In the genomic region with DNA sequence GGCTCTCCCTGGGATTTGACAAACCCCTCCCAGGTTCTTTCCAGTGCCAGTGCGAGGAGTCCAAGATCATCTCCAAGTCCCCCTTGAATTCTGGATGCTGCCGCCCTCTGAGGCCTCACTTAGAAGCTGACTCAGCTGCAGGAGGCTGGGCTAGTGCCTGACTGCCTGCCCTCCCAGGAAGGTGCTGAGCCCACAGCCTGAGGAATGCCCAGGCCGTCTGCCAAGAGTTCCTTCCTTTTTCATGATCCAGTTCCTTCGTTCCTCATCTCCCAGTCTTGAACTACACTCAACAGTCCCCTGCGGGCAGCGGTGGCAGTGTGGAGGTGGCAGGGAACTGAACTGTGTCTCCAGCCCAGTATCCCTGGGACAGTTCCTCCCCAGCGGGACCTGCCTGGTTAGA, we compare ENCODE assay signal across 9 mouse cellular contexts. TPM values are rescaled to one million over a fixed set of nuclear protein-coding genes. Genes with fewer than 3 reads are reported as not detected.
A peak's percentile ranks its signal among the peaks of the same experiment; 100 is the strongest.
DNase-seq lines count a peak whose midpoint lies in the region; ATAC-seq and TF ChIP-seq lines count a peak whose summit lies in the region.
"Had no signal": no experiment of that assay in that cellular context is flagged by ENCODE, and none has a peak within 500 bp of the region (broad histone marks: within the 10 kb centered on the region; RNA-seq: fewer than 3 reads in every experiment).

No protein-coding gene starts in this region.

- no peaks in the 10 kb centered on the region for H3K79me2 ChIP-seq in myocyte (ENCODE audit: control insufficient read depth, insufficient read depth)

- TF ChIP-seq POLR2A in myocyte (IDR thresholded peaks at IDR 0.05; ENCODE audit: insufficient read length, low read depth): peak; percentile 49

- no peaks in the 10 kb centered on the region for H3K9me3 ChIP-seq in intestine, embryonic 16.5 days (ENCODE audit: control insufficient read depth, low read length)
- no peaks in the 10 kb centered on the region for H3K9me3 ChIP-seq in intestine, postnatal 0 days (ENCODE audit: control insufficient read depth)
- H3K9me3 ChIP-seq: neural tube, embryonic 13.5 days had no signal

- 53% methylated on average over 7 of the region's 7 CpGs for WGBS in intestine, embryonic 16.5 days
- WGBS in intestine, postnatal 0 days: 69% methylated on average over 7 of the region's 7 CpGs

- H3K36me3 ChIP-seq in intestine, embryonic 16.5 days (ENCODE audit: control insufficient read depth, insufficient read depth, low read length): no peaks in the 10 kb centered on the region
- H3K36me3 ChIP-seq in intestine, postnatal 0 days (ENCODE audit: control insufficient read depth, insufficient read depth): no peaks in the 10 kb centered on the region
- no peaks in the 10 kb centered on the region for H3K36me3 ChIP-seq in myocyte (ENCODE audit: control insufficient read depth, insufficient read depth)
- H3K36me3 ChIP-seq: neural tube, embryonic 13.5 days had no signal

- no peak overlapping the region for H3K27ac ChIP-seq in intestine, embryonic 16.5 days (ENCODE audit: low read length)
- H3K27ac ChIP-seq in intestine, postnatal 0 days (ENCODE audit: low read depth, low read length): no peak overlapping the region
- H3K27ac ChIP-seq: neural tube, embryonic 13.5 days had no signal

- H3ac ChIP-seq in myocyte (ENCODE audit: control insufficient read depth, insufficient read length): no peak overlapping the region

- DNase-seq in adrenal gland, postnatal 10 days: peak; percentile 81
- DNase-seq in gastrocnemius, postnatal 10 days: peak; percentile 66
- peak; percentile 96 for DNase-seq in kidney, adult 9 months
- DNase-seq in embryo, embryonic 10 days (ENCODE audit: low spot score): no peak
- no peak for DNase-seq in thymus, adult 18-20 months

- no peak overlapping the region for H3K4me3 ChIP-seq in intestine, embryonic 16.5 days (ENCODE audit: low read length)
- no peak overlapping the region for H3K4me3 ChIP-seq in intestine, postnatal 0 days (ENCODE audit: low read depth, low read length)
- peak overlapping the region; percentile 18 for H3K4me3 ChIP-seq in myocyte
- H3K4me3 ChIP-seq: neural tube, embryonic 13.5 days had no signal

- no peak overlapping the region for H3K4me2 ChIP-seq in intestine, embryonic 16.5 days (ENCODE audit: low read depth, low read length)
- H3K4me2 ChIP-seq in intestine, postnatal 0 days (replicated peaks; ENCODE audit: low read depth): no peak overlapping the region
- H3K4me2 ChIP-seq in myocyte (ENCODE audit: low read depth): peak overlapping the region; percentile 95
- H3K4me2 ChIP-seq: neural tube, embryonic 13.5 days had no signal

- no peak for TF ChIP-seq CTCF in intestine, postnatal 0 days (IDR thresholded peaks at IDR 0.05; ENCODE audit: low read depth)

- no peaks in the 10 kb centered on the region for H3K27me3 ChIP-seq in intestine, embryonic 16.5 days (replicated peaks; ENCODE audit: control insufficient read depth, insufficient read depth, low read length)
- no peaks in the 10 kb centered on the region for H3K27me3 ChIP-seq in intestine, postnatal 0 days (replicated peaks; ENCODE audit: control insufficient read depth, insufficient read depth, low read length)
- H3K27me3 ChIP-seq in myocyte (ENCODE audit: control insufficient read depth, insufficient read depth, insufficient read length): no peaks in the 10 kb centered on the region
- H3K27me3 ChIP-seq: neural tube, embryonic 13.5 days had no signal

- 0 out of 2 replicates have a peak, but pooled peaks have one; percentile 12 for ATAC-seq in intestine, embryonic 16.5 days
- ATAC-seq in intestine, postnatal 0 days: no peak

- 0 out of 2 replicates have a peak overlapping the region, but pooled peaks have one; percentile 23 for H3K9ac ChIP-seq in intestine, embryonic 16.5 days (ENCODE audit: low read depth, low read length)
- no peak overlapping the region for H3K9ac ChIP-seq in intestine, postnatal 0 days (ENCODE audit: low read depth, low read length)
- H3K9ac ChIP-seq: neural tube, embryonic 13.5 days had no signal

- peaks cover 15% of the 10 kb centered on the region for H3K4me1 ChIP-seq in intestine, embryonic 16.5 days (ENCODE audit: control insufficient read depth, insufficient read depth, low read length)
- H3K4me1 ChIP-seq in intestine, postnatal 0 days (replicated peaks; ENCODE audit: control insufficient read depth, insufficient read depth, low read length): peaks cover 8% of the 10 kb centered on the region; the same call in 1 of the 2 replicates

TF ChIP-seq in myocyte, 11 proteins besides CTCF, POLR2A, EP300 and RAD21:
- TF ChIP-seq MYOG (IDR thresholded peaks at IDR 0.05; ENCODE audit: control insufficient read depth in 1 of 3, insufficient read depth in 1 of 3, insufficient read length in 2 of 3, low read depth in 2 of 3): peak in 1 of 3 experiments; percentile 41
- no peak for TF ChIP-seq POLR2AphosphoS2 (IDR thresholded peaks at IDR 0.05; ENCODE audit: insufficient read length, low read depth)

RNA-seq across cellular contexts. Expression of gene Ccnl1, which starts 30.4 kb away (rescaled TPM):
- 81.6 and 82.4 TPM in 2 replicates for polyA plus RNA-seq in intestine, embryonic 16.5 days (2015; fragmentation: Nextera tagmentation; extraction: Ambion mirVana)
- 47.6 and 52.8 TPM in 2 replicates for polyA plus RNA-seq in intestine, postnatal 0 days (2015; fragmentation: Nextera tagmentation; extraction: Ambion mirVana)
- total RNA-seq in adrenal gland, postnatal 10 days (2021): 10 to 100 TPM; 91.1 to 99.3 TPM
- 10 to 100 TPM; 22.7 to 36.5 TPM for total RNA-seq in gastrocnemius, postnatal 10 days (2021)
- polyA plus RNA-seq in myocyte (2012; fragmentation: generic; extraction: Trizol): 12.8 TPM

Comparison
In these comparisons a context has a peak if more than half of its experiments do, and no peak if none do; other contexts are left out.
1. DNase-seq: peak in adrenal gland, postnatal 10 days (single experiment), gastrocnemius, postnatal 10 days (single experiment) and kidney, adult 9 months (single experiment); none in embryo, embryonic 10 days (single experiment) and thymus, adult 18-20 months (0 of 2).